Mouse (Mus musculus) small intestine, adult 2 months (tissue): ENCODE data around the gene Ranbp17. TPM values are rescaled to one million over a fixed set of nuclear protein-coding genes. Genes with fewer than 3 reads are reported as not detected.

Source experiments
- H3K27ac ChIP-seq: fragments of 200-500 bp; 2 replicates; pipeline ENCODE4 v1.5.1; 2012; ENCODE audit warnings: low read depth, low read length, control low read depth, inconsistent platforms; ENCODE audit not compliant: insufficient read depth
- H3K27me3 ChIP-seq: fragments of 200-500 bp; 2 replicates; pipeline ENCODE4 v1.6.1; 2012; ENCODE audit warnings: mild to moderate bottlenecking, moderate library complexity, low read length, inconsistent platforms; ENCODE audit not compliant: control insufficient read depth, insufficient read depth
- H3K36me3 ChIP-seq: fragments of 200-500 bp; 2 replicates; pipeline ENCODE4 v1.6.1; 2012; ENCODE audit warnings: mild to moderate bottlenecking, low read length, control low read depth, inconsistent platforms; ENCODE audit not compliant: control insufficient read depth, insufficient read depth
- H3K4me1 ChIP-seq: fragments of 200-500 bp; 2 replicates; pipeline ENCODE4 v1.6.1; 2012; ENCODE audit warnings: low read length, inconsistent platforms, mixed read lengths; ENCODE audit not compliant: control insufficient read depth, insufficient read depth, insufficient read length
- H3K4me3 ChIP-seq: fragments of 200-500 bp; 2 replicates; pipeline ENCODE4 v1.5.1; 2012; ENCODE audit warnings: low read depth, mild to moderate bottlenecking, control low read depth, inconsistent platforms, low read length, moderate library complexity
- CTCF ChIP-seq: fragments of 200-500 bp; IDR thresholded peaks from 2 replicates; pipeline ENCODE4 v1.5.1; 2012; ENCODE audit warnings: low read depth, mild to moderate bottlenecking, control low read depth, inconsistent platforms, low read length, moderate library complexity, mixed read lengths; ENCODE audit not compliant: insufficient replicate concordance, insufficient read length; ENCODE audit errors: extremely low read depth
- POLR2A ChIP-seq: fragments of 200-500 bp; IDR thresholded peaks from 2 replicates; pipeline ENCODE4 v1.6.1; 2012; ENCODE audit warnings: low read depth, mild to moderate bottlenecking, control low read depth, inconsistent platforms, low read length, moderate library complexity
- WGBS: fragments of 180-500 bp; shearing (Covaris S2); methylation state at CpG from one replicate; pipeline ENCODE4 v1.1.7; 2018; 5-methylcytosine and 5-hydroxymethylcytosine counted together
- polyA plus RNA-seq: library from polyadenylated mRNA; depleted of rRNA; stranded (reverse); fragments of >200 nt; gene quantifications from 2 replicates; pipeline ENCODE4 v1.2.3, GENCODE M21; 2012

Ranbp17 gene
- polyA plus RNA-seq, 1 experiment = 0.13 TPM

DNA sequence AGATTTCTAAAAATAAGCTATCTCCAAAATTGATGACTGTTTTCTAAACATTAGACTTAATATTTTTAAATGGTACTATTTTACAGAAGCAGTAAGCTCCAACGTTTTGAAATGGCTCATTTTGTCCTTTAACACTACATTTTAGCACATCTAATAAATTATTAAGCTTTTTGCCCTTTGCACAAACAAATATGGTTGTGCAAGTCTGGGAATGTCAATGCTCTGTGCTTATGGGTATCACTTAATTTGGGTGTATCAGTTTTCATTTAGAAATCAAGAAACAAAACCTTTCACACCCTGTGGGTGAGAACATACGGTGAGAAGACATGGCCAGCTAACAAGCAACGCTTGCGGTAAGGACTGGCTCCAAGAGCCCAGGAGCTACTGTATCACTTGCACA lies 108.9 kb downstream of the Ranbp17 start:
- Histone ChIP-seq H3K36me3 (no peaks in the 10 kb centered on the region), H3K4me3 (no peak overlapping the region), H3K27me3 (no peaks in the 10 kb centered on the region), H3K27ac (no peak overlapping the region), H3K4me1 (no peaks in the 10 kb centered on the region)
- TF ChIP-seq POLR2A = no peak
- TF ChIP-seq CTCF = no peak
- WGBS = 85% methylated on average over 4 of the region's 4 CpGs

DNA sequence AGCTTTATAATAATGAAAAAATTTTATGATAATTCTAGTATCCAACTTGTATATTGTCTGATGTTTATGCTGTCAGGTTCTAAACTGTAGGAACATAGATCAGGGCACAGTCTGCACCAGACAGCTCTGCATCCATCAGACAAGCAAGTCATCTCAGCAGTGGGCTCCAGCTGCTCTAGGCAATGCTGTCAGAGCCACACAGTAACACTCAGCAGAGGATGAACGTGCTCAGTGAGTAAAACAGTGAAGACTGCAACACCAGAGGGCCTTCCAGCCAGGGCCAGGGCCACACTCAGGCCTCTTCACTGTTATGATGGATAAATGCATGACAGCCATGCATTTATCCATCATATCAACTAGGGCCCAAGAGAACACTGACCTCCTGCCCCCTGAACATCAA lies 114.2 kb downstream of the Ranbp17 start:
- Histone ChIP-seq H3K27ac (no peak overlapping the region), H3K36me3 (no peaks in the 10 kb centered on the region), H3K4me3 (no peak overlapping the region), H3K4me1 (no peaks in the 10 kb centered on the region), H3K27me3 (no peaks in the 10 kb centered on the region)
- WGBS = 41% methylated on average over 1 of the region's 1 CpGs
- no peak for TF ChIP-seq CTCF
- no peak for TF ChIP-seq POLR2A

- H3K27me3 ChIP-seq = no peaks in the 10 kb centered on the region
- no peak overlapping the region for H3K4me3 ChIP-seq
- 71% methylated on average over 3 of the region's 3 CpGs for WGBS
- H3K36me3 ChIP-seq = no peaks in the 10 kb centered on the region
- H3K27ac ChIP-seq = no peak overlapping the region
- TF ChIP-seq CTCF (no peak), POLR2A (no peak)
- H3K4me1 ChIP-seq = no peaks in the 10 kb centered on the region
Measured at GRCm38 (mm10) chr11:33398701-33399100, 114.8 kb downstream of the Ranbp17 start.

GRCm38 (mm10) chr11:33396275-33396674 lies 117.3 kb downstream of the Ranbp17 start:
- Histone ChIP-seq H3K27ac (no peak overlapping the region), H3K4me3 (no peak overlapping the region), H3K36me3 (no peaks in the 10 kb centered on the region), H3K27me3 (no peaks in the 10 kb centered on the region), H3K4me1 (no peaks in the 10 kb centered on the region)
- TF ChIP-seq POLR2A = no peak
- no peak for TF ChIP-seq CTCF
- WGBS = 90% methylated on average over 6 of the region's 6 CpGs

DNA sequence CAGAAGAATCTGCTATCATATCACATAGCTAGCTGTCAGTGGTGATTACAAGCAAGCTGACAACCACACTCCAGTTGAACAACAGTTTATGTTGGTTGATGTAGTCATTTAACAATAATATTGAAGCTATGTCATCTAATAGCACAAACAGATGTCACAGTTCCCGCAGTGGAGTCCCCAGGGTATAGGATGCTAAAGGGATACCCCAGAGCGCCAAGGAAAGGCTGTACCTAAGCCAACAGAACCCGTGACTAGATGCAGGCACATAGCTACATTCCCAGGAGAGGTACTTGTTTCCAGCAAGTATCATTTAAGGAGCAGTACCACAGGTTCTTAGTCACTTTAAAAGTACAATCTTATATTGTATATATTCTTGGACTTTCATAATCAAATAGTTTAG lies 119.5 kb downstream of the Ranbp17 start:
- Histone ChIP-seq H3K27me3 (no peaks in the 10 kb centered on the region), H3K27ac (no peak overlapping the region), H3K4me3 (no peak overlapping the region), H3K36me3 (no peaks in the 10 kb centered on the region), H3K4me1 (no peaks in the 10 kb centered on the region)
- WGBS = 73% methylated on average over 3 of the region's 3 CpGs
- TF ChIP-seq CTCF (no peak), POLR2A (no peak)

DNA sequence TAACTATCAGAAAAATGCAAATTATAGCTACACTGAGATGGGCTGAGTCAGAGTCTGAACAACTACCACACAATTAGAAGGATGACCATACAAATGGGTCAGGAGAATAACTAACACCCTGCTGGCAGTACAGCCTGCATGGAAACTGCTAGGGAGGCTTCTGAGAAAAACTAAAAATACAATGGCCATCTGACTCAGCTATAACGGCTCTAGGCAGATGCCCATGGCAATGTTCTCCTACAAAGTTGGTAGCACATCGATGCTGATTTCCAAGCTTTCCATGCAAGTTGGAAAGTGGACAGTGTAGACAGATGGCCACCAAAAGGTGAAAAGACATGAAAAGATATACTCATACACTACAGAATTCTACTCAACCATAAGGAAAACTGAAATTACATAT lies 124.9 kb downstream of the Ranbp17 start:
- H3K27me3 ChIP-seq = no peaks in the 10 kb centered on the region
- H3K4me1 ChIP-seq = no peaks in the 10 kb centered on the region
- no peak overlapping the region for H3K27ac ChIP-seq
- H3K36me3 ChIP-seq = no peaks in the 10 kb centered on the region
- 96% methylated on average over 2 of the region's 2 CpGs for WGBS
- no peak overlapping the region for H3K4me3 ChIP-seq
- TF ChIP-seq CTCF (no peak), POLR2A (no peak)

GRCm38 (mm10) chr11:33361867-33362266 lies 151.7 kb downstream of the Ranbp17 start:
- no peaks in the 10 kb centered on the region for H3K4me1 ChIP-seq
- TF ChIP-seq POLR2A (no peak), CTCF (no peak)
- H3K4me3 ChIP-seq = no peak overlapping the region
- no peaks in the 10 kb centered on the region for H3K27me3 ChIP-seq
- H3K36me3 ChIP-seq = no peaks in the 10 kb centered on the region
- H3K27ac ChIP-seq = no peak overlapping the region
- 74% methylated on average over 5 of the region's 5 CpGs for WGBS

DNA sequence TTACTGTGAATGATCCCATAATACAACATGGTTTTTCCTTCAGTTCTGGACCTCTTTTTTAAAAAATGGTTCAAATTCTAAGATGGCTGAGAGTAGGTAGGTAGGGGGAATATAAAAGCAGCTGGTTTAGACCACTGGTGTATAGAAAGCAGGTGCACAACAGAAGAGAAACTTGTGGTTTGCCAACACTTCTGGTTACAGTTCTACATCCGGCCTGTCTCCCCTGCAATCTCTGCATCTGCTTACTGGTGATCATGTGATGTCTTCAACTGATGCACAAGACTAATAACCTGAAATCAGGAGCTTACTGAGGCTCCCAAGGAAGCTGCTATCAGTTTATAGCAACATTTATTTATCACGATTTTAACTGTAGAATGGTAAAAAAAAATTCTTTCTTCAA lies 164.3 kb downstream of the Ranbp17 start:
- no peak overlapping the region for H3K4me3 ChIP-seq
- H3K27ac ChIP-seq = no peak overlapping the region
- no peaks in the 10 kb centered on the region for H3K36me3 ChIP-seq
- TF ChIP-seq POLR2A (no peak), CTCF (no peak)
- no peaks in the 10 kb centered on the region for H3K4me1 ChIP-seq
- H3K27me3 ChIP-seq = no peaks in the 10 kb centered on the region
- 69% methylated on average over 2 of the region's 2 CpGs for WGBS

DNA sequence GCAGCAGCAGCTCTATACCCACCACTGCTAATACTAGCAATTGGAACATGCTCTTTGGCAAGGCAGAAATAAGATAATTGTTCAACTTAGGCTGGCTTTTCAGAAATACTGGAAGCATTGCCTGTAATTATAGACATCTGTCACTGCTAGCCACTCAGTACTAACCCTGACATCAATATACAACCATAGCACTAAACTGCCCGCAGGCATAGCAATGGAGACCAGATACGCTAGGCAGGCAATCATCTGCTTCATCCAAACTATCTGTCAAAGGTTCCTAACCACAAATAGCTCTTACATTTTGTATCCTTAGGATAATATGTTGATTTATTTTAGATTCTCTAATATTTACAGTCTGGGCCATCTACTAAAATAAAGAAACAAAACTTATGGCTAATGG lies 171.5 kb downstream of the Ranbp17 start:
- H3K27ac ChIP-seq = no peak overlapping the region

More for the DNA sequence above, 171.5 kb downstream of the Ranbp17 start:
- Histone ChIP-seq H3K27me3 (no peaks in the 10 kb centered on the region), H3K4me3 (no peak overlapping the region), H3K36me3 (no peaks in the 10 kb centered on the region), H3K4me1 (no peaks in the 10 kb centered on the region)
- WGBS = 91% methylated on average over 2 of the region's 2 CpGs
- TF ChIP-seq POLR2A (no peak), CTCF (no peak)
